Mouse (Mus musculus) kidney, postnatal 25 days (tissue): ENCODE results near the gene Tppp2.

ENCODE experiments used
- DNase-seq, 2 experiments: peaks; one replicate each; pipeline ENCODE4 v3.0.0; 2021; ENCODE audit warnings: mixed read lengths in 2 of 2

Gene Tppp2

DNA sequence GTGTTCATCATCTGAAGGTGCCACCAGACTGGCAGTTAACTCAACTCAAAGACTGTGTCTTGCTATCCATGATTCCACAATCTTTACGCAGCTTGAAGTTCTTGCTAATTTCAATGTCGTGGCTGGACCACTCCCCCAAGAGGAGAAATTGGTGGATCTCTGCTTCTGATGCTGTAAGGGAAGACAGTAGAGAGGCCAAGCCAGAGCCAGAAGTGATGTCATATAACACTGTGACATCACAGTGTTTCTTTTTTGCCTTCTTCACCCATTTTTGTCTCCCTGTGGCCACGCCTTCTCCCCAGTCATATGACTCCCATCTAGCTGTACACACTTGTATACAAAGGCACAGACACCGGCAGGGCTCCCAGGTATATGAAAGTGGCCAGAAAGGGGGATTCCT lies at the start of gene Tppp2:
TSS of gene Tppp2 (plus strand) at position 301 of the 400 bp plus-strand sequence.
- no peak for DNase-seq

DNA sequence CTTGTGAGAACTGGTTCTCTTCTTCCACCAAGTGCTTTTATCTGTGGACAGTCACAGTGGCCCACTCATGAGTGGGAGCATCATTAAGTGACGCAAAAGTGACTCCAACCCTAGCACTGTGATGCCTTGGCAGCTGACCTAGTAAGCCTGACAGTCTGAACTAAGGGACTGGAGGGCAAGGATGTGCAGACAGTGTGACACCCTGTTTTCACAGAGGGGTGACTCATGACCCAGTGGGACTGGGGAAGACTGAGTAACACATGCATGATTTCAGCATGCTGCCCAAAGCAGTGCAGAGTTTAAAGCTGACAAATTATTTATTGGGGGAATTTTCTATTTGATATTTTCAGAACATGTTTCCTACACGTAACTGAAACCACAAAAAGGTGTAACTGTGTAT lies 47.5 kb upstream of the Tppp2 start:
- DNase-seq: no peak

DNA sequence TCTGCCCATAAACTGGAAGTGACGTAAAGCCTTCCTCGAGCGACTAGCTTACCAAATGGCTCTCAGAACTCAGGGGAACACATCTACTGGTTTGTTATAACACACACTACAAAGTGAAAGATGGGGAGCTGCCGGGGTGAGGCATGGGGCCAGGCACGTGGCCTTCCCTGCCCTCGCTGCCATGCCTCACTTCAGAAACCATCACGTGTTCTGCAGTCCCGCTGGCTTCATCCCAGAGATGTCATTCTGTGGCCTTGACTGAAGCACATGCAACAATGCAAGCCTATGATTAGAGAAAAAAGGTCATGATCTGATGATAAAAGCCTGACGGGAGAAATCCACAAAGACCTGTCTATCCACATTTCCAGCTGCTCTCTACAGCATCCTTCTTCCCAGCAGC lies 46.5 kb upstream of the Tppp2 start:
- DNase-seq: no peak

DNA sequence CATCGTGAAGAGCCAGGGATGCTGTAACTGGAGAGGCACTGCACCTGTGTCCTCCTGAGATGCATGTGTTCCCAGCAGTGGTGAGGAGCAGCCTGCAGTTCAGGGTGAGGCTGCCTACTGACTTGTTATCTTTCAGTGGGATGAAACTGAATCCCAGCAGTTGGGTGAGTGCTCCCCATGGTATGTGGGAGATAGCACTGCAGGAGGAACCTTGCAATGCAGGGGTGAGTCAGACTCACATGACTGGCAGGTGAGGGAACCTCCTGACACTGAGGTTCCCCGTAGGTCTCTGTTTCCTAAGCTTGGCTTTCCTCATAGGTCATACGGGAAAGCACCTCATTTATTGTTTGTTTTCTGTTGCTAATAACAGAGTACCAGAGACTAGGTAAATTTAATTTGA lies 40.7 kb upstream of the Tppp2 start:
- no peak for DNase-seq

DNA sequence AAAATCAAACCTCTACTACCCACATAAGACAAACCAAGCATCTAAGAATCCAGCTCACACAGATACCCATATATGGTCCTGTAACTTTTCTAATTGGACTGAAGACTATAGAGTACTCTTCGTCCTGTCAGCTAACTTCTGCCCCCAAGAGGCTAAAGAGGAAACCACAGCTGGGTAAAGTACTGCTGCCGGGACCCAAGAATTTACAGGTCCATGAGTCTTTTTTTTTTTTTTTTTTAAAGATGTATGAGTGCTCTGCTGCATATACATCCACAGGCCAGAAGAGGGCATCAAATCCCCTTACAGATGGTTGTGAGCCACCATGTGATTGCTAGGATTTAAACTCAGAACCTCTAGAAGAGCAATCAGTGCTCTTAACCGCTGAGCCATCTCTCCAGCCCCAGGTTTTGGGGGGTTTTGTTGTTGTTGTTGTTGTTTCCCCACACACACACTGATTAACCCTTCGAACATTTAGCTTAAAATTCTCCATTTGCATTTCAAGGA lies 34.6 kb upstream of the Tppp2 start:
- DNase-seq: peak; percentile 83 to 84

DNA sequence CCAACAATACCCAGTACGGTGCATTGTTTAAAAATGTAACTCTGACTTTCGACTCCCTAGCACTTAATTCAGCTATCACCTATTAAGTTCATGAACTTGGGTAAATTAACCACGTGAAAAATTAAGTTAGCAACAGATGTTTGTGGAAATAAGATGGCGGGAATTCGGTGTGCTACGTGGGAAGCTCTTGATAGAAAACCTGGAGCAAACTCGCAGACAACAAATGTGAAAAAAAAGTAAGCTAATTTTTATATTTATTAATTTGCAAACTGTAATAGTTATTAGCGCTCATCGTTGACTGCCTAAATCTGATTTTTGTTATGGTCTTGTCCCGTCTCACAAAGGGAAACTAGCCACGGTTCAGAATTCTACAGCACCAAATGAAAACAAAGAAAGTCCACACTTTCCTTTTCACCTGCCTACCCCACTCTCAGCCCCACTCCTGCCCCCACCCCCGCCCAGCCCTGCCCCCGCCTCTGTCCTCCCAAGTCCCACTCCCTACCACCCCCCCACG lies 34.1 kb upstream of the Tppp2 start:
- no peak for DNase-seq

DNA sequence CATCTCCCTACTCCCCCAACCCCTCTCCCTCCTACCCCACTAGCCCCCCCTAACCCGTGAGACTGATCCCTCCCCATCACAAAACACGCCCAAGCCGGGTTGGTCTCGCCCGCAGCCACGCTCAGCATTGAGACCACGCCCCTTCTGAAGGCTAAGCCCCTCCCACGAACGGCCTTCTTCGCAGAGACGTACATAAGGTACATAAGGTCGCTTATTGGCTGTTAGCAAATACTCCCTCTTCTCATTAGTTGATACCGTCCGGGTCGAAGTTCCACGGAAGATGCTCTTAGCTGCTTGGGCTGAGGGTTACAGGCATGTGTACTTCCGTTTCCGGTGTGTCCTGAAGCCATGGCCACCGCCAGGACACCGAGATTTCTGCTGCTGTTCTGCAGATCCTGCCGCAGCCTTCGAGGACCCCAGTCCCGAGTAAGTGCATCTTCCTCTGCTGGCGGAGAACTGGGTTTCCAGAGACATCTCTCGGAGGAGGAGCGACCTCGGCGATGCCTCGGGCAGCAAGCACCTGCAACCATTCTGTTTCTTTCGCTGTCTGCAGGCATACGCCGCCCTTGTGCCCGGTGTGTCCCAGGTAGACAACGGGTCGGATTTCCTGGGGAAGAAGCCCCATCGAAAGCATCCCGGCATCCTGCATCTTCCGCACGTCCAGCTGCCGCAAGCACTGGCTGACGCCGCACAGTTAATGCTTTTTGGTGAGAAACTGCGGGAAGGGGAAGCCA lies 33.5 kb upstream of the Tppp2 start, which contains the start of gene Mettl17:
TSS of gene Mettl17 (plus strand) at position 245 of the 734 bp plus-strand sequence.
- DNase-seq: peak; percentile 98

DNA sequence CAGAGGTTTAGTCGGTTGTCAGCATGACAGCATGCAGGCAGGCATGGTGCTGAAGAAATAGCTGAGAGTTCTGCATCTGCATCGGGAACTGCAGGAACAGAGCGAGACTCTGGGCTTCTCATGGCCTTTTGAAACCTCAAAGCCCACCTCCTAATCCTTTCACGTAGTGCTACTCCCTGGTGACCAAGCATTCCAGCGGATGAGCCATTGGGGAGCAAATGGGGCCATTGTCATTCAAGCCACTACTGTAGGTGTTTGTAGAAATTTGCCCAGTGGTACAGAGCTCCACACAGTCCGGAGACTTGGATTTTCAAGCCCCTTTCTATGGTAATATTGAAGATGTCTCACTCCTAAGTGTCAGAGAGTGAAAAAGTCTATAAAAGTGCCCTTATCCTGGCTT lies 32.2 kb upstream of the Tppp2 start:
- no peak for DNase-seq

DNA sequence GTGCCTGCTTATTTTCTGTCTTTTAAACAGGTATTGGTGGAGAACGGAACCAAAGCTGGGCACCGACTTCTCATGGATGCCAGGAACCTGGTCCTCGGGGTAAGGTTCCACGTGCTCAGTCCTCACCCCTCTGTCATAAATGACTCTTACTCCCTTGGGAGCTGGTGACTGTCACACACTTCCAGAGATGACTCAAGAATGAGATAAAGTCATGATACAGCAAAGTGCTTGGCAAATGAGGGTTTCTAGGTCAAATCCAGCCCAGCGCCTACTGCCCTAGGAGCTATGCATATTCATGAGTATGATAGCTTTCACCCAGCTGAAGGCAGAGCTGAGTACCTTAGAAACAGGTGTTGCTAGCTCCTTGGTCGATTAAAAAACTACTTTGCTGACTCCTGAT lies 28.4 kb upstream of the Tppp2 start:
- DNase-seq: no peak

DNA sequence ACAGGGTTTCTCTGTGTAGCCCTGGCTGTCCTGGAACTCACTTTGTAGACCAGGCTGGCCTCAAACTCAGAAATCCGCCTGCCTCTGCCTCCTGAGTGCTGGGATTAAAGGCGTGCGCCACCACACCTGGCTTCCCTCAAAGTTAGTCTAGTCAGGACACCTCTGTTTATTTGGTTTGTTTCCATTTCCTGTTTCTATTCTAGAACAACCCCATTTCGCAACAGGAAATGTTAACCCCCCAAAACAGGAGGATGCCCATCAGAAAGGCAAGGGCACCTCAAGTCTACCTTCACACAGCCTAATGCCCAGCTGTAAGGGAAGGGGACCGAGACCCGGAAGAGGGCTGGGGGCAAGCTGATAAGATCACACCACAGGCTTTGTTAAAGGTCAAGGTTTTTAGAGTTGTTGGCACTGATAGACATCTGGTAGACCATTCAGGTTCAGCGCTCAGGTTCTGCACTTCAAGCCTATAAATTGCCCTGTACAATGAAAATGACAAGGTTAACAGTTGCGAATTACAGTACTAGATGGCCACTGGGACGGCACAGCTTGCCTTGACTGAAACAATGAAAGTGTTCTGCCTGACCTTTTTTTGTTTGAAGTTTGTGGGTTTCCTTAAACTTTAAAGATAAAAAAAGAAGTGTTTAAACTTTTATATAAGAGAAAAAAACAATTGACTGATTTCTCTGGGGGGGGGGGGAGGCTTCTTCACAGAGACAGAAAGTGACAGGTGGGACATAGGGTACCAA lies 25.9 kb upstream of the Tppp2 start, which contains the start of gene Slc39a2:
TSS of gene Slc39a2 (plus strand) at position 699 of the 749 bp plus-strand sequence.
- no peak for DNase-seq

DNA sequence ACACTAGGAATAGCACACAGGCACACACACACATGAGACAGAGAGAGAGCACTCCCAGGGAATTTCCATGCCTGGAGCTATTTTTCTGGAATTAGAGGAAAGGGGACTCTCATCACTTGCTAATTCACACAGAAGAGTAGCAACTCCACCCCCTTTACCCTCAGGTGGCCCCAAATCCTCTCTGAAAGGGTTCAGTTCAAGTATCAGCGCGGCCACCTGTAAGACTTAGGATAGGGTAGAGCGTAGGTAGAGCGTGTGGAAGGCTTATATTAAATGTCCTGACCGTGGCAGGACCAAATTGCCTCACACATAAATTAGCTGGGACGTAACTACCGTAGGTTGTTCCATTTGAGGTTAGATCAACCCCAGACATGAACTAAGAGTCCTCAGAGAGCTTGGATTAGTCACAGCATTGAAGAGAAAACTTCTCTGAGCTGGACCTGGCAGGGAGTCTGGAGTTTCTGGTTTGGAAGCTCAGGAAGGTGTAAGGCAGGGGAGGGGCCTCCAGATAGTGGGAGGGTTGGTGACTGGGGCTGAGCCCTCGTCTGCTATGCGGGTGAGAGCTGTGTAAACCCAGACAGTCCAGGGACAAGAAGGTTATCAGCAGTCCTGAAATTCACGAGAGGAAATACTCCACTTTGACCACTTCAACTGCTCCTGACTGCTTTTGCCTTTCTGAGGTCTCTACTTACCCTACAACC lies 25.0 kb upstream of the Tppp2 start:
- DNase-seq: no peak

DNA sequence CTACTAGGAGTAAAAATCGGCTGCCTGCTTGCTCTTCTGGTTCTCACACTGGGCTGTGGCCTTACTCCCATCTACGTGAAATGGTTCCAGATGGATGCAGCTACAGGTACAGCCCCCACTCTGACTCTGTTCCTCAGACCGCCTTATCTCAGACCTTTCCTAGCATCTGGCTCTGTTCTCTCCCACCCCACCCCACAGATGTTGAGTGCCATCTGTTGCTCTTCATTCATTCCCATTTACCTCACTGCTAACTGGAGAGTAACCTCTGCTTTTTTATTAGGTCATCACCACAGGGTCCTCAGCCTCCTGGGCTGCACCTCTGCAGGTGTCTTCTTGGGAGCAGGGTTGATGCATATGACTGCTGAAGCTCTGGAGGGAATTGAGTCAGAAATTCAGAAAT lies 24.4 kb upstream of the Tppp2 start:
- no peak for DNase-seq

DNA sequence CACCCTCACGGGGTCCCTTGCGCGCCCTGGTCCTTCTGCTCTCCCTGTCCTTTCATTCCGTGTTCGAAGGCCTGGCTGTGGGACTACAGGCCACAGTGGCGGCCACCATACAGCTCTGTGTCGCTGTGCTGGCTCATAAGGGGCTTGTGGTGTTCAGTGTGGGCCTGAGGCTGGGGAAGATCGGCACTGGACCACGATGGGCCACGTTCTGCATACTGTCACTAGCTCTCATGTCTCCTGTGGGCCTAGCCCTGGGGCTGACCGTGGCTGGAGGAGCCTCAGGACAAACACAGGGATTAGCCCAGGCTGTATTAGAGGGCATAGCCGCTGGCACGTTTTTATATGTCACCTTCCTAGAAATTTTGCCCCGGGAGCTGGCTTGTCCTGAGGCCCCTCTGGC lies 23.2 kb upstream of the Tppp2 start:
- DNase-seq: no peak

DNA sequence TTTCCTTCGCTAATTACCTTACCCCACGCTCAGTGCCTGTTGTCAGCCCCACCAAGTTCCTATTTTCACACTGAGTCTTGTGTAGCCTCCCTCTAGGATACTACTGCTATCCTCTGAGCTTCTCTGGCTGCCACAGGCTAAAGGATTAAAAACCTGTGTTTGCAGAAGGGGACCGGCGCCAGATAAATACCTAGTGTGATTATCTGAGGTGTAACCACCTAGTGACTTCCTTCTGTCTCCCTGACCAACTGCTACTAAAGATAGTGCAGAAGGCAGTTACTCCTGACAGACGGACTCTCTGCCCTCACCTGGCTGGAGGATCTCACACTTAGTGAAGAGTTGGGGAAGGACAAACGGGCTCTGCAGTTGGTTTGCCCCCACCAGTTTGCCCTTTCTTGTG lies 22.2 kb upstream of the Tppp2 start:
- DNase-seq: no peak

DNA sequence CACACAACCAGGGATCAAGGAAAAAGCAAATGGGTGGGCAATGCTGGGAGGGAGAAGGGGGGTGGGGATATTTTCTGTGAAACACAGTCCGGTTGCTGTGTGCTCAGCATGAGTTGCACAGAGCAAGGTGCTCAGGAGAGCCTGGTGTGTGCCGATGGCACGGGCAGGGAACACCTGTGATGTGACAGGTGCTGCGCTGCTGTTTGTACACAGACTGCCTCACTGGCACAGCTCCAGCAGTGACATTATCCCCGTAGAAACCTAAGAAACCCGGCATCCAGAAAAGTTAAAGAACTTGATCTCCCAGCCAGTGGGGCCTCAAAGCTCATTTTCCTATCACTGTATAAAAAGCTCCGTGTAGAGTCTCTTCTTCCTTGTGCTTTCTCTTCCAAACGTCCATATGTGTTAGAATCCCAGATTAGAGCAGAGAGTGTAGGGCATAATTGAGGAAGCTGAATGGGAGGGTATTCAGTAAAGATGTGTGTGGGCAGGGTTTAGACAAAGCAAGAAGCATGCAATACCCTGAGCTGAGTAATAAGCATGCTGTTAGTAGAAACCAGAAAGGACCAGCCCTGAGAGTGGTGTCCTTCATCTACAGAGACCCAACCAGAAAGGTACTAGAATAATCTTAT lies 21.6 kb upstream of the Tppp2 start:
- DNase-seq: no peak

DNA sequence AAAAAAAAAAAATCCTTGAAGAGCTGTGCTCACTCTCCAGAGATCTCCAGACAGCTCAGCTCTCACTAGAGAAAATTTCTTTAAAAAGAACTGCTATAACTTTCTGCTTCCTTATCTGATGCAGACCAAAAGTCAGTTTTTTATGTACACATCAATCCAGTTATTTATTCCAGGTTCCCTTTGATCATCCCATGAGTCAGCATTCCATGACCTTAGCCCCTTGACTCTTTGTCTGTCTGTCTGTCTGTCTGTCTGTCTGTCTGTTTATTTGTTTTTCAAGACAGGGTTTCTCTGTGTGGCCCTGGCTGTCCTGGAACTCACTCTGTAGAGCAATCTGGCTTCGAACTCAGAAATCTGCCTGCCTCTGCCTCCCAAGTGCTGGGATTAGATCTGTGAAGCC lies 18.9 kb upstream of the Tppp2 start:
- DNase-seq: no peak

DNA sequence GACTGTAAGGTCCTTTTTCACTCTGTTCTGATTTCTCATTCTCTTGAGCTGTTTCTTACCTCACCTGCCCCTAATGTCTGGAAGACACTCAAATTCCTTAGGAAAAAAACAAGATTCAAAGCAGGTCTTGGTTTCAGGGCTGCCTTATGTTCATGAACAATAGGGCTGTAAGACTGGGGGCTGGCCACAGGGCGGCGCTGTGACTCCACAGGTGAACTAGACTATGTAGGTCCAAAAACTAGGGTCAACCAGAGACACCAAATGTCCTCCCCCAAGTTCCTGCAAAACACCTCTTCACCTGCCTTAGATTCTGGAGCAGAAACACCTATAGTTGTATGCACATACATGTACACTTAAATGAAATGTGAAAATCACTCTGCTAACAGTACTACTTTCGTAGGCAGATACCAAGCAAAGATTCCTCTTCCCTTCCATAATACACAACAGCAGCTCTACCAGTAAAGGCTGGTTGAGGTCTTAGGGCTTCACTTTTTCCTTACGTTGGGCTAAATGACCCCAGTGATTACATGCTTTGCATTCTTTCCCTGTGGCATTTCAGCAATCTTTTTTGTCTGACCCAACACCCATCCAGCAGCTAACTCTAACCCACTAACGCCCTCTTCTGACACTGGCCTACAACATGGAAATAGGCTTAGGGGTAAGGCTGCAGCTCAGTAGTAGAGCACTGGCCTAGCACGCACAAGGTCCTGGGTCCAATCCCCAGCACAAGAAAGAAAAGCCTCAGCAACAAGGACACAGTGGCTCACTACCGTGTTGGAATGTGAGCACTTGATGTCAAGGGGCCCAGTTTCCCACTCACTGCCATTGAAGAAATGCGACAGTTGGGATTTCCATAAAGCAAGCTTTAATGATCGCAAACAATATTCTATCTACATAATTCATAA lies 15.2 kb upstream of the Tppp2 start:
- DNase-seq: peak; percentile 74 to 77

DNA sequence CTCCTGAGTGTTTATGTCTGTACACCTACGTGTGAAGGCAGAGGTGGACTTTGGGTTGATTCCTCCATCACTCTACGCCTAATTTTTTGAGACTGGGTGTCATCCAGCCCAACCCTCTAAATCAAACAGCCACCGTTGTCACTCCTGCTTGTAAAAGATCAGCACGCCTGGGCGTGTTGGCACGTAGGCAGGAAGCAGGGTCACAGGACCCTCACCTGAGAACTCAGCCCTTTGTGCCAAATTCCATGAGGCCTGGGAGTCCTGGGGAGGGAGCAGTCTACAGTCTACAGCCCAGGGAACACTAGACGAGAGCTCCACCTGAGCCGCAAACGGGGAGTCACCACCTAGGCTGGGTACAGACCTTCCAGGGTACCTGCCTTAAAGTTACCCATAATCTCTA lies 14.4 kb upstream of the Tppp2 start:
- no peak for DNase-seq

DNA sequence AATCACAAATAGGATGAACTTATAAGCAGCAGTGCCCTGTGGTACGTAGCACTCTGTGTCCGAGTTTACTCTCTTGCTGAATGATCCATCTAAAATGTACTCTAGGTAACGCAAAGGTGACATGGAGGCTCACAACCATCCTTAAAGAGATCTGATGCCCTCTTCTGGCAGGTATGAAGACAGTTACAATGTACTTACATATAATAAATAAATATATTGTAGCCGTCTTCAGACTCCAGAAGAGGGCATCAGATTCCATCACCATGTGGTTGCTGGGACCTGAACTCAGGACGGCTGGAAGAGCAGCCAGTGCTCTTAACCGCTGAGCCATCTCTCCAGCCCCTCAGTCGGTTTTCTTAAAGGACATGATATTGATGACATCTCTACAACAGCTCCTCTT lies 13.5 kb upstream of the Tppp2 start:
- no peak for DNase-seq

DNA sequence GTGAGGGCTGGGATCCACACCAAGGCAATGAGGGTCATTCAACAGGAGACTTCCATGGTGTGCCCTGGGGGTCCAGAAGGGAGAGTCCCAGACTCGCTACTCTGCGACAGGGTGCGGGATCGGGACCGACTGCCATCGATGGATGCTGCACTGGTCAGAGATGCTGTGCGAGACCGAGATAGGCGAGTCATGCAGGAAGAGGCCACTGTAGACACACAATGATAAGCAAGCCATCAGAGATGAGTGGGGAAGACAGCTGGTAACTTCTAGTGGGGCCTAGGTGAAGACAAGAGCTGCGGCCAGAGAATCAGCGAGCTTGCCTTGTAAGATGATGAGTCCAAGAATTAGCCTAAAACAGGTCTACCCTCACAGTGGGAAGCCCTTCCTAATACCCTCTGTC lies 12.1 kb upstream of the Tppp2 start:
- DNase-seq: no peak

DNA sequence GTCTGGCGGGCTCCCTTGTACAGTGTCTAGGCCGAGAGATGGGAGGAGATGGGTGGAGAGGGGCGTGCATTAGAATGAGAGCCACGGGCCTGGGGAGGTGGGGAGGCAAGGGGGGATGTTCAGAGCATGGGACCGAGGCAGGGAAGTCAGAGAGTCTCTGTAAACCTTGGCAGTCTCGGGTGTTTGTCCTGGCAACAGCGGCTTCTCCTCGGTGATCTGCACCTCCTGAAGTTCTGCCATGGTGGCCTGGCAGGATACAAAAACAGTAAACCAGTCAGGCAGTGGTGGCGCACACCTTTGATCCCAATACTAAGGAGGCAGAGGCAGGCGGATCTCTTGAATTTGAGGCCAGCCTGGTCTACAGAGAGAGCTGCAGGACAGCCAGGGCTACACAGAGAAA lies 6.9 kb upstream of the Tppp2 start:
- DNase-seq: no peak
